Mouse (Mus musculus) CH12.LX (cell line): ENCODE results near the gene Naa60. TPM values are rescaled to one million over a fixed set of nuclear protein-coding genes. Genes with fewer than 3 reads are reported as not detected.

Experiments used
- DNase-seq: peaks from one replicate; pipeline ENCODE4 v3.0.0-alpha.2; 2013; ENCODE audit errors: extremely low read depth
- H3K27ac ChIP-seq: 2 replicates; pipeline ENCODE4 v1.5.1; 2012; ENCODE audit warnings: low read depth, mild to moderate bottlenecking, control low read depth, moderate library complexity; ENCODE audit not compliant: insufficient read depth
- H3K27me3 ChIP-seq: replicated peaks from 2 replicates; pipeline ENCODE3; 2012; ENCODE audit warnings: inconsistent platforms
- H3K36me3 ChIP-seq, 2 experiments: replicated peaks in 1 of 2; 2 replicates each; pipeline versions ENCODE3 to v1.6.1; 2012; ENCODE audit warnings: inconsistent platforms in 1 of 2, low read length in 1 of 2, mild to moderate bottlenecking in 1 of 2, mixed read lengths in 1 of 2, moderate library complexity in 1 of 2; ENCODE audit not compliant: control insufficient read depth in 1 of 2, insufficient read depth in 1 of 2
- H3K4me1 ChIP-seq, 2 experiments: 2 replicates each; pipeline ENCODE4 v1.6.1; 2012; ENCODE audit warnings: inconsistent platforms in 1 of 2, moderate library complexity in 1 of 2; ENCODE audit not compliant: insufficient read depth in 2 of 2, control insufficient read depth in 1 of 2
- H3K4me2 ChIP-seq: 2 replicates; pipeline ENCODE4 v1.6.1; 2012; ENCODE audit warnings: low read depth, mild to moderate bottlenecking, control low read depth; ENCODE audit not compliant: poor library complexity, insufficient read depth, severe bottlenecking
- H3K4me3 ChIP-seq, 3 experiments: fragments of 150-350 bp in 1 of 3; sonication (generic) in 1 of 3; replicated peaks in 1 of 3; 2 replicates each; pipeline versions ENCODE3 to v1.5.1; 2011 to 2012; ENCODE audit warnings: low read depth in 2 of 3, low read length in 2 of 3, mild to moderate bottlenecking in 2 of 3, moderate library complexity in 2 of 3, control low read depth in 1 of 3, improper control_type of control experiment in 1 of 3, inconsistent platforms in 1 of 3, mixed read lengths in 1 of 3; ENCODE audit not compliant: poor library complexity in 1 of 3
- H3K79me2 ChIP-seq: replicated peaks from 2 replicates; pipeline ENCODE4 v1.6.1; 2012; ENCODE audit warnings: mild to moderate bottlenecking, moderate library complexity; ENCODE audit not compliant: control insufficient read depth, poor library complexity, insufficient read depth, severe bottlenecking; ENCODE audit errors: extremely low read depth
- H3K9ac ChIP-seq: 2 replicates; pipeline ENCODE4 v1.6.1; 2012; ENCODE audit warnings: low read depth, mild to moderate bottlenecking, control low read depth, moderate library complexity; ENCODE audit not compliant: insufficient read depth
- H3K9me3 ChIP-seq: replicated peaks from 2 replicates; pipeline ENCODE3; 2012; ENCODE audit warnings: low read length, inconsistent platforms, mixed read lengths
- CHD1 ChIP-seq: IDR thresholded peaks from 2 replicates; pipeline ENCODE4 v1.6.1; 2012; ENCODE audit warnings: low read depth, low read length, improper control_type of control experiment, inconsistent platforms
- CTCF ChIP-seq, 2 experiments: IDR thresholded peaks in 1 of 2; conservative IDR thresholded peaks in 1 of 2; 2 replicates each; pipeline ENCODE4 v1.5.1; 2011 to 2012; ENCODE audit warnings: low read depth in 2 of 2, low read length in 2 of 2, improper control_type of control experiment in 1 of 2, inconsistent platforms in 1 of 2, mild to moderate bottlenecking in 1 of 2, moderate library complexity in 1 of 2
- EP300 ChIP-seq: IDR thresholded peaks from 2 replicates; pipeline ENCODE4 v1.6.1; 2011; ENCODE audit warnings: low read length, improper control_type of control experiment
- ETS1 ChIP-seq: conservative IDR thresholded peaks from 2 replicates; pipeline ENCODE4 v1.6.1; 2012; ENCODE audit warnings: low read depth, mild to moderate bottlenecking, inconsistent platforms, low read length, improper control_type of control experiment, moderate library complexity
- GABPA ChIP-seq: IDR thresholded peaks from 2 replicates; pipeline ENCODE4 v1.6.1; 2012; ENCODE audit warnings: low read depth, low read length, improper control_type of control experiment, inconsistent platforms; ENCODE audit not compliant: insufficient replicate concordance
- HCFC1 ChIP-seq: IDR thresholded peaks from 2 replicates; pipeline ENCODE4 v1.6.1; 2012; ENCODE audit warnings: low read depth, mild to moderate bottlenecking, inconsistent platforms, low read length, improper control_type of control experiment
- IRF4 ChIP-seq: IDR thresholded peaks from 2 replicates; pipeline ENCODE4 v1.6.1; 2014; ENCODE audit warnings: low read depth, mild to moderate bottlenecking, inconsistent platforms, low read length, improper control_type of control experiment
- JUND ChIP-seq: conservative IDR thresholded peaks from 2 replicates; pipeline ENCODE4 v1.6.1; 2011; ENCODE audit warnings: low read depth, low read length, improper control_type of control experiment
- KAT2A ChIP-seq: IDR thresholded peaks from 2 replicates; pipeline ENCODE4 v1.6.1; 2012; ENCODE audit warnings: low read length, improper control_type of control experiment, inconsistent platforms; ENCODE audit not compliant: insufficient replicate concordance
- MAZ ChIP-seq: IDR thresholded peaks from 2 replicates; pipeline ENCODE4 v1.6.1; 2012; ENCODE audit warnings: low read depth, mild to moderate bottlenecking, inconsistent platforms, low read length, improper control_type of control experiment, moderate library complexity
- MEF2A ChIP-seq: IDR thresholded peaks from 2 replicates; pipeline ENCODE4 v1.6.1; 2014; ENCODE audit warnings: low read depth, mild to moderate bottlenecking, inconsistent platforms, low read length, improper control_type of control experiment, borderline replicate concordance
- MXI1 ChIP-seq: IDR thresholded peaks from 2 replicates; pipeline ENCODE4 v1.6.1; 2011; ENCODE audit warnings: mild to moderate bottlenecking, low read depth, low read length, improper control_type of control experiment
- NELFE ChIP-seq: IDR thresholded peaks from 2 replicates; pipeline ENCODE4 v1.6.1; 2011; ENCODE audit warnings: low read depth, low read length, improper control_type of control experiment
- NRF1 ChIP-seq: IDR thresholded peaks from 2 replicates; pipeline ENCODE4 v1.6.1; 2014; ENCODE audit warnings: low read depth, mild to moderate bottlenecking, inconsistent platforms, low read length, improper control_type of control experiment, moderate library complexity
- PAX5 ChIP-seq: IDR thresholded peaks from 2 replicates; pipeline ENCODE4 v1.6.1; 2012; ENCODE audit warnings: low read length, inconsistent platforms, mixed read lengths
- POLR2A ChIP-seq: IDR thresholded peaks from 2 replicates; pipeline ENCODE4 v1.6.1; 2011; ENCODE audit warnings: low read depth, mild to moderate bottlenecking, improper control_type of control experiment, low read length
- POLR2AphosphoS2 ChIP-seq: IDR thresholded peaks from 2 replicates; pipeline ENCODE4 v1.6.1; 2011; ENCODE audit warnings: low read depth, low read length, improper control_type of control experiment
- RAD21 ChIP-seq: IDR thresholded peaks from 2 replicates; pipeline ENCODE4 v1.6.1; 2011; ENCODE audit warnings: low read depth, mild to moderate bottlenecking, low read length, improper control_type of control experiment, moderate library complexity
- RCOR1 ChIP-seq: conservative IDR thresholded peaks from 2 replicates; pipeline ENCODE4 v1.6.1; 2012; ENCODE audit warnings: low read depth, mild to moderate bottlenecking, inconsistent platforms, low read length, improper control_type of control experiment
- SMC3 ChIP-seq: IDR thresholded peaks from 2 replicates; pipeline ENCODE4 v1.6.1; 2011; ENCODE audit warnings: low read depth, low read length, improper control_type of control experiment
- TCF12 ChIP-seq: IDR thresholded peaks from 2 replicates; pipeline ENCODE4 v1.6.1; 2014; ENCODE audit warnings: low read depth, mild to moderate bottlenecking, inconsistent platforms, low read length, improper control_type of control experiment
- USF2 ChIP-seq: conservative IDR thresholded peaks from 2 replicates; pipeline ENCODE4 v1.6.1; 2011; ENCODE audit warnings: low read depth, low read length, improper control_type of control experiment
- ZKSCAN1 ChIP-seq: IDR thresholded peaks from 2 replicates; pipeline ENCODE4 v1.6.1; 2012; ENCODE audit warnings: low read depth, inconsistent platforms, low read length, improper control_type of control experiment, borderline replicate concordance
- ZNF384 ChIP-seq: IDR thresholded peaks from 2 replicates; pipeline ENCODE4 v1.6.1; 2012; ENCODE audit warnings: low read depth, low read length, improper control_type of control experiment, inconsistent platforms
- dilution Hi-C: fragments of 300-500 bp; cut with MboI; formaldehyde crosslinking; loops from 2 replicates; pipeline ENCODE4 v1.14.3; 2020; ENCODE audit warnings: low sequenced_read_pairs; ENCODE audit not compliant: extremely low pct_unique_long_range_greater_than_20kb, extremely low pct_ligation_motif_present
- in situ Hi-C: fragments of 300-500 bp; cut with MboI; formaldehyde crosslinking; loops from 3 replicates; pipeline ENCODE4 v1.14.3; 2019; ENCODE audit warnings: low sequenced_read_pairs, low pct_ligation_motif_present, low pct_unique_long_range_greater_than_20kb, mixed read lengths
- polyA plus RNA-seq: library from polyadenylated mRNA; unstranded; fragments of >175 nt; gene quantifications from 2 replicates; pipeline ENCODE4 v1.2.1, GENCODE M21; 2012; ENCODE audit warnings: low read depth; ENCODE audit not compliant: insufficient read length
- total RNA-seq, 2 experiments: library from RNA; depleted of rRNA; stranded (reverse); fragments of 300-350 nt in 1 of 2; fragments of >200 nt in 1 of 2; gene quantifications; 2 replicates each; pipeline ENCODE4 v1.2.3; 2012 to 2014

The Naa60 gene
- total and polyA plus RNA-seq, 3 experiments, result 26.4 to 81.5 (median 31.9) TPM

GRCm38 (mm10) chr16:3896046-3896445 is 23.9 kb downstream of the Naa60 start:
- Histone ChIP-seq H3K36me3 (peaks cover 50 to 80% of the 10 kb centered on the region in 2 experiments), H3K27ac (no peak overlapping the region), H3K9me3 (no peaks in the 10 kb centered on the region)

GRCm38 (mm10) chr16:3896553-3896952 is 24.4 kb downstream of the Naa60 start:
- H3K4me3 ChIP-seq, result no peak overlapping the region
- no peak overlapping the region for H3K27ac ChIP-seq
- H3K79me2 ChIP-seq, result peaks cover 21% of the 10 kb centered on the region
- no peaks in the 10 kb centered on the region for H3K9me3 ChIP-seq
- peaks cover 55 to 81% of the 10 kb centered on the region in 2 experiments for H3K36me3 ChIP-seq
- in situ Hi-C loops, result no loop called here
- dilution Hi-C loops, result no loop called here
- TF ChIP-seq GABPA (no peak), NELFE (no peak), NRF1 (no peak), TCF12 (no peak), CTCF (conservative IDR thresholded peaks at IDR 0.05 in 1 of 2, IDR thresholded peaks at IDR 0.05 in 1 of 2; ENCODE audit: low read depth in 2 of 2, low read length in 2 of 2) (no peak), POLR2AphosphoS2 (no peak), KAT2A (no peak), MAZ (no peak), IRF4 (no peak), USF2 (no peak), CHD1 (no peak), ETS1 (no peak), EP300 (no peak), RAD21 (no peak), HCFC1 (no peak)
- H3K27me3 ChIP-seq, result no peaks in the 10 kb centered on the region
- no peak for DNase-seq
- H3K4me2 ChIP-seq, result no peak overlapping the region; the same call in 1 of the 2 replicates
- no peak overlapping the region for H3K9ac ChIP-seq
- peaks cover 9 to 27% of the 10 kb centered on the region in 2 experiments for H3K4me1 ChIP-seq

More at GRCm38 (mm10) chr16:3896046-3896445, 23.9 kb downstream of the Naa60 start:
- Histone ChIP-seq H3K4me2 (peak overlapping the region; percentile 75; the same call in 1 of the 2 replicates), H3K79me2 (peaks cover 23% of the 10 kb centered on the region), H3K9ac (peak overlapping the region; percentile 83), H3K4me1 (peaks cover 9 to 27% of the 10 kb centered on the region in 2 experiments), H3K4me3 (peak overlapping the region in 2 of 3 experiments; percentile 57 to 59), H3K27me3 (no peaks in the 10 kb centered on the region)
- TF ChIP-seq SMC3 (no peak), MXI1 (no peak), RCOR1 (no peak), ZKSCAN1 (no peak), MAZ (no peak), JUND (no peak), ZNF384 (no peak), USF2 (no peak), POLR2A (no peak), PAX5 (no peak), MEF2A (no peak)
- DNase-seq, result no peak
- dilution Hi-C loops (no loop called here), in situ Hi-C loops (no loop called here)
